Mouse (Mus musculus) limb, embryonic 14.5 days (tissue): ENCODE results near the gene Gm20425. TPM values are rescaled to one million over a fixed set of nuclear protein-coding genes. Genes with fewer than 3 reads are reported as not detected.

Experiments used
- ATAC-seq: fragments of 200-750 bp; cut with Nextera tagmentation; 2 replicates; pipeline ENCODE4 v1.8.0; 2017; ENCODE audit warnings: low read depth, moderate number of reproducible peaks, moderate TSS enrichment; ENCODE audit not compliant: low FRiP score
- DNase-seq: peaks from one replicate; pipeline ENCODE4 v3.0.0-alpha.2; 2015; ENCODE audit warnings: low spot score
- H3K27ac ChIP-seq: fragments of 300-500 bp; sonication (generic); replicated peaks from 2 replicates; pipeline ENCODE4 v1.5.1; 2014; ENCODE audit warnings: low read depth, mild to moderate bottlenecking, low read length, moderate library complexity, mixed read lengths
- H3K27me3 ChIP-seq: fragments of 300-500 bp; sonication (generic); 2 replicates; pipeline ENCODE4 v1.6.1; 2014; ENCODE audit warnings: low read length, mixed read lengths; ENCODE audit not compliant: control insufficient read depth, insufficient read depth
- H3K36me3 ChIP-seq: fragments of 300-500 bp; sonication (generic); 2 replicates; pipeline ENCODE4 v1.6.1; 2014; ENCODE audit warnings: mild to moderate bottlenecking, low read length, moderate library complexity, mixed read lengths; ENCODE audit not compliant: control insufficient read depth, insufficient read depth
- H3K4me1 ChIP-seq: fragments of 300-500 bp; sonication (generic); 2 replicates; pipeline ENCODE4 v1.6.1; 2014; ENCODE audit warnings: antibody characterized with exemption, low read length, mixed read lengths; ENCODE audit not compliant: control insufficient read depth, insufficient read depth
- H3K4me2 ChIP-seq: fragments of 300-500 bp; sonication (generic); replicated peaks from 2 replicates; pipeline ENCODE4 v1.6.1; 2014; ENCODE audit warnings: low read depth, mild to moderate bottlenecking, low read length, moderate library complexity; ENCODE audit not compliant: severe bottlenecking
- H3K4me3 ChIP-seq: fragments of 300-500 bp; sonication (generic); replicated peaks from 2 replicates; pipeline ENCODE4 v1.5.1; 2014; ENCODE audit warnings: low read length
- H3K9ac ChIP-seq: fragments of 300-500 bp; sonication (generic); 2 replicates; pipeline ENCODE4 v1.6.1; 2014; ENCODE audit warnings: mild to moderate bottlenecking, low read depth, low read length, moderate library complexity; ENCODE audit not compliant: severe bottlenecking
- H3K9me3 ChIP-seq: fragments of 300-500 bp; sonication (generic); 2 replicates; pipeline ENCODE4 v1.6.1; 2016; ENCODE audit warnings: low read length; ENCODE audit not compliant: control insufficient read depth
- POLR2A ChIP-seq: fragments of 200-500 bp; IDR thresholded peaks from 2 replicates; pipeline ENCODE4 v1.8.0; 2012; ENCODE audit warnings: inconsistent platforms, mild to moderate bottlenecking, moderate library complexity, borderline replicate concordance; ENCODE audit not compliant: insufficient read depth, insufficient read length; ENCODE audit errors: extremely low read depth
- WGBS: fragments of 180-500 bp; shearing (Covaris S2); extraction: QIAGEN DNeasy Blood & Tissue Kit; methylation state at CpG from one replicate; pipeline ENCODE4 v1.1.7; 2014; 5-methylcytosine and 5-hydroxymethylcytosine counted together
- polyA plus RNA-seq, 2 experiments: library from polyadenylated mRNA; depleted of rRNA in 1 of 2; stranded (reverse) in 1 of 2; unstranded in 1 of 2; fragments of >200 nt; fragmentation: Nextera tagmentation in 1 of 2; extraction: Ambion mirVana in 1 of 2; gene quantifications; 2 replicates each; pipeline versions ENCODE4 v1.2.1 to v1.2.3; 2012 to 2014

The Gm20425 gene
- polyA plus RNA-seq, 2 experiments = 0.45 TPM; not detected in 1

GRCm38 (mm10) chr9:103252906-103253305, 22.8 kb upstream of the Gm20425 start:
- no peak overlapping the region for H3K4me3 ChIP-seq
- no peak overlapping the region for H3K4me2 ChIP-seq
- no peak for TF ChIP-seq POLR2A
- no peaks in the 10 kb centered on the region for H3K9me3 ChIP-seq
- no peaks in the 10 kb centered on the region for H3K36me3 ChIP-seq
- no peaks in the 10 kb centered on the region for H3K4me1 ChIP-seq
- H3K9ac ChIP-seq = no peak overlapping the region
- no peak overlapping the region for H3K27ac ChIP-seq
- H3K27me3 ChIP-seq = no peaks in the 10 kb centered on the region
- DNase-seq (no peak), ATAC-seq (no peak)
- 82% methylated on average over 5 of the region's 5 CpGs for WGBS

GRCm38 (mm10) chr9:103248618-103249017, 18.5 kb upstream of the Gm20425 start:
- Histone ChIP-seq H3K9ac (no peak overlapping the region), H3K36me3 (no peaks in the 10 kb centered on the region), H3K27ac (no peak overlapping the region), H3K27me3 (no peaks in the 10 kb centered on the region), H3K9me3 (no peaks in the 10 kb centered on the region), H3K4me3 (no peak overlapping the region), H3K4me2 (no peak overlapping the region), H3K4me1 (no peaks in the 10 kb centered on the region)
- ATAC-seq (no peak), DNase-seq (no peak)
- no peak for TF ChIP-seq POLR2A
- WGBS = 51% methylated on average over 4 of the region's 4 CpGs

- no peak overlapping the region for H3K4me2 ChIP-seq
- no peaks in the 10 kb centered on the region for H3K4me1 ChIP-seq
- TF ChIP-seq POLR2A = no peak
- no peak overlapping the region for H3K4me3 ChIP-seq
- no peaks in the 10 kb centered on the region for H3K9me3 ChIP-seq
- H3K27me3 ChIP-seq = no peaks in the 10 kb centered on the region
- WGBS = 81% methylated on average over 8 of the region's 8 CpGs
- no peak overlapping the region for H3K27ac ChIP-seq
- ATAC-seq (no peak), DNase-seq (no peak)
- H3K9ac ChIP-seq = no peak overlapping the region
- no peaks in the 10 kb centered on the region for H3K36me3 ChIP-seq
Observed at GRCm38 (mm10) chr9:103246526-103247168, 16.5 kb upstream of the Gm20425 start.

- 96% methylated on average over 4 of the region's 4 CpGs for WGBS
- no peak for ATAC-seq
- H3K4me1 ChIP-seq = no peaks in the 10 kb centered on the region
Observed at GRCm38 (mm10) chr9:103243640-103244039, 13.5 kb upstream of the Gm20425 start.

GRCm38 (mm10) chr9:103241206-103241605, 11.1 kb upstream of the Gm20425 start:
- Histone ChIP-seq H3K27ac (no peak overlapping the region), H3K4me1 (no peaks in the 10 kb centered on the region), H3K27me3 (no peaks in the 10 kb centered on the region), H3K4me3 (no peak overlapping the region), H3K36me3 (no peaks in the 10 kb centered on the region), H3K9me3 (no peaks in the 10 kb centered on the region), H3K9ac (no peak overlapping the region), H3K4me2 (no peak overlapping the region)
- WGBS = 72% methylated on average over 2 of the region's 2 CpGs
- TF ChIP-seq POLR2A = no peak
- ATAC-seq (no peak), DNase-seq (no peak)

More at GRCm38 (mm10) chr9:103243640-103244039, 13.5 kb upstream of the Gm20425 start:
- Histone ChIP-seq H3K4me2 (no peak overlapping the region), H3K9ac (no peak overlapping the region), H3K4me3 (no peak overlapping the region), H3K27ac (no peak overlapping the region), H3K9me3 (no peaks in the 10 kb centered on the region), H3K36me3 (no peaks in the 10 kb centered on the region), H3K27me3 (no peaks in the 10 kb centered on the region)
- no peak for TF ChIP-seq POLR2A
- DNase-seq = no peak
